9 mouse cellular contexts compared by ENCODE assay signal in genomic region chr7:62877033-62877432, GRCm38 (mm10). TPM values are rescaled to one million over a fixed set of nuclear protein-coding genes. Genes with fewer than 3 reads are reported as not detected.
A peak's percentile ranks its signal among the peaks of the same experiment; 100 is the strongest.
DNase-seq lines count a peak whose midpoint lies in the region; ATAC-seq and TF ChIP-seq lines count a peak whose summit lies in the region.
"Had no signal": no experiment of that assay in that cellular context is flagged by ENCODE, and none has a peak within 500 bp of the region (broad histone marks: within the 10 kb centered on the region; RNA-seq: fewer than 3 reads in every experiment).

No protein-coding gene starts in this region.

- H3K4me1 ChIP-seq in heart, postnatal 0 days (ENCODE audit: control insufficient read depth, insufficient read depth): no peaks in the 10 kb centered on the region
- no peaks in the 10 kb centered on the region for H3K4me1 ChIP-seq in thymus, adult 2 months (replicated peaks; ENCODE audit: control insufficient read depth, insufficient read depth, low read length)
- H3K4me1 ChIP-seq in forebrain, embryonic 12.5 days: no peaks in the 10 kb centered on the region

- no peak overlapping the region for H3K9ac ChIP-seq in heart, postnatal 0 days (replicated peaks; ENCODE audit: low read depth, low read length)
- H3K9ac ChIP-seq in forebrain, embryonic 12.5 days: no peak overlapping the region

- H3K4me2 ChIP-seq in heart, postnatal 0 days (ENCODE audit: low read depth, low read length): no peak overlapping the region
- H3K4me2 ChIP-seq in forebrain, embryonic 12.5 days: no peak overlapping the region

- H3K36me3 ChIP-seq in heart, postnatal 0 days (replicated peaks; ENCODE audit: control insufficient read depth, insufficient read depth, low read length): no peaks in the 10 kb centered on the region
- H3K36me3 ChIP-seq in thymus, adult 2 months (ENCODE audit: control insufficient read depth, insufficient read depth, low read length): no peaks in the 10 kb centered on the region
- H3K36me3 ChIP-seq in forebrain, embryonic 12.5 days (replicated peaks): no peaks in the 10 kb centered on the region

- ATAC-seq in heart, postnatal 0 days (ENCODE audit: insufficient read depth, low read depth): no peak
- ATAC-seq in forebrain, embryonic 12.5 days (ENCODE audit: low FRiP score): peak; percentile 86

- 19% methylated on average over 1 of the region's 1 CpGs for WGBS in heart, postnatal 0 days
- 18% methylated on average over 1 of the region's 1 CpGs for WGBS in thymus, adult 2 months
- WGBS in forebrain, embryonic 12.5 days: 16% methylated on average over 1 of the region's 1 CpGs

- DNase-seq in heart, postnatal 0 days (ENCODE audit: low spot score): peak; percentile 42
- no peak for DNase-seq in heart, adult 9 months (ENCODE audit: low spot score in 2 of 2)
- peak; percentile 7 for DNase-seq in thymus, postnatal 4 days
- DNase-seq in thymus, adult 2 months: no peak
- DNase-seq in left cerebral cortex, postnatal 14 days (ENCODE audit: low spot score in 2 of 2): peak; percentile 33 to 54
- DNase-seq in urinary bladder, adult 2 months (ENCODE audit: low spot score): no peak
- no peak for DNase-seq in urinary bladder, postnatal 4 days (ENCODE audit: low spot score in 2 of 2)

- H3K4me3 ChIP-seq in heart, postnatal 0 days (ENCODE audit: low read depth, low read length): no peak overlapping the region
- no peak overlapping the region for H3K4me3 ChIP-seq in thymus, adult 2 months (ENCODE audit: control insufficient read depth, insufficient read depth, low read length)
- H3K4me3 ChIP-seq in forebrain, embryonic 12.5 days (replicated peaks): no peak overlapping the region

- TF ChIP-seq POLR2A in thymus, adult 2 months (IDR thresholded peaks at IDR 0.05; ENCODE audit: control insufficient read depth, extremely low read depth, insufficient read depth, low read length, poor library complexity): no peak

- no peaks in the 10 kb centered on the region for H3K9me3 ChIP-seq in heart, postnatal 0 days (replicated peaks; ENCODE audit: control insufficient read depth, low read length)
- no peaks in the 10 kb centered on the region for H3K9me3 ChIP-seq in forebrain, embryonic 12.5 days

- intact Hi-C loops in left cerebral cortex, postnatal 14 days (cut with DNase I): loop anchor here (5.0 kb wide), 1 partner anchor 440 kb away; no protein-coding TSS in a partner anchor

- no peak for TF ChIP-seq EP300 in heart, postnatal 0 days (IDR thresholded peaks at IDR 0.05; ENCODE audit: low read depth)

- no peak overlapping the region for H3K27ac ChIP-seq in heart, postnatal 0 days (ENCODE audit: low read depth)
- H3K27ac ChIP-seq in thymus, adult 2 months (ENCODE audit: control insufficient read depth, insufficient read depth, low read length): no peak overlapping the region
- no peak overlapping the region for H3K27ac ChIP-seq in forebrain, embryonic 12.5 days

- H3K27me3 ChIP-seq in heart, postnatal 0 days (ENCODE audit: control insufficient read depth, insufficient read depth, low read length): no peaks in the 10 kb centered on the region
- no peaks in the 10 kb centered on the region for H3K27me3 ChIP-seq in thymus, adult 2 months (ENCODE audit: control insufficient read depth, insufficient read depth, low read length)
- no peaks in the 10 kb centered on the region for H3K27me3 ChIP-seq in forebrain, embryonic 12.5 days

- peak; percentile 52 for TF ChIP-seq CTCF in heart, postnatal 0 days (IDR thresholded peaks at IDR 0.05; ENCODE audit: low read depth)
- TF ChIP-seq CTCF in thymus, adult 2 months (IDR thresholded peaks at IDR 0.05; ENCODE audit: borderline replicate concordance, control insufficient read depth, extremely low read depth, insufficient read depth, low read length, poor library complexity): no peak

RNA-seq across cellular contexts. Expression of gene A26c2, which starts 53.6 kb away (rescaled TPM):
- not detected in 2 replicates for total RNA-seq in heart, postnatal 0 days (2014; rRNA removed; ENCODE audit: low replicate concordance)
- polyA plus RNA-seq in heart, postnatal 0 days (2015; fragmentation: Nextera tagmentation; extraction: Ambion mirVana): not detected in 2 replicates
- polyA plus RNA-seq in thymus, adult 2 months (2012; rRNA removed): not detected in 2 replicates
- polyA plus RNA-seq in forebrain, embryonic 12.5 days (2016; fragmentation: Nextera tagmentation; extraction: Ambion mirVana): not detected in 2 replicates
- total RNA-seq in left cerebral cortex, postnatal 14 days (2021): not detected
- not detected in 2 replicates for polyA plus RNA-seq in urinary bladder, adult 2 months (2012; rRNA removed)
- polyA plus RNA-seq: heart, embryonic 16.5 days had no signal

Comparison
In these comparisons a context has a peak if more than half of its experiments do, and no peak if none do; other contexts are left out.
1. DNase-seq: peak in heart, postnatal 0 days (single experiment), thymus, postnatal 4 days (single experiment) and left cerebral cortex, postnatal 14 days (2 of 2); none in heart, adult 9 months (0 of 2), thymus, adult 2 months (single experiment), urinary bladder, adult 2 months (single experiment) and urinary bladder, postnatal 4 days (0 of 2).